Mouse (Mus musculus) limb, embryonic 15.5 days (tissue): ENCODE measurements at regions not wholly inside any gene's neighbourhood (a gene's known extent, or its start where the extent isn't known, plus 50 kb on each side); places are given as distances from the start of the nearest gene placed in this dataset.

ENCODE experiments used
- ATAC-seq: fragments of 200-750 bp; cut with Nextera tagmentation; 2 replicates; pipeline ENCODE4 v1.8.0; 2017; ENCODE audit warnings: low read depth, moderate TSS enrichment; ENCODE audit not compliant: insufficient number of reproducible peaks, low FRiP score, low TSS enrichment
- H3K27ac ChIP-seq: fragments of 300-500 bp; sonication (generic); 2 replicates; pipeline ENCODE4 v1.5.1; 2015; ENCODE audit warnings: moderate library complexity, mild to moderate bottlenecking, inconsistent platforms
- H3K27me3 ChIP-seq: fragments of 300-500 bp; sonication (generic); 2 replicates; pipeline ENCODE4 v1.6.1; 2015; ENCODE audit warnings: inconsistent platforms
- H3K36me3 ChIP-seq: fragments of 300-500 bp; sonication (generic); 2 replicates; pipeline ENCODE4 v1.6.1; 2015; ENCODE audit warnings: inconsistent platforms
- H3K4me1 ChIP-seq: fragments of 300-500 bp; sonication (generic); 2 replicates; pipeline ENCODE4 v1.6.1; 2015; ENCODE audit warnings: inconsistent platforms
- H3K4me2 ChIP-seq: fragments of 300-500 bp; sonication (generic); 2 replicates; pipeline ENCODE4 v1.6.1; 2015; ENCODE audit warnings: mild to moderate bottlenecking, inconsistent platforms
- H3K4me3 ChIP-seq: fragments of 300-500 bp; sonication (generic); 2 replicates; pipeline ENCODE4 v1.5.1; 2015; ENCODE audit warnings: mild to moderate bottlenecking, inconsistent platforms
- H3K9ac ChIP-seq: fragments of 300-500 bp; sonication (generic); 2 replicates; pipeline ENCODE4 v1.6.1; 2015; ENCODE audit warnings: inconsistent platforms
- H3K9me3 ChIP-seq: fragments of 300-500 bp; sonication (generic); 2 replicates; pipeline ENCODE4 v1.6.1; 2016; ENCODE audit warnings: inconsistent platforms
- WGBS: fragments of 180-500 bp; shearing (Covaris S2); methylation state at CpG from one replicate; pipeline ENCODE4 v1.1.7; 2015; 5-methylcytosine and 5-hydroxymethylcytosine counted together

DNA sequence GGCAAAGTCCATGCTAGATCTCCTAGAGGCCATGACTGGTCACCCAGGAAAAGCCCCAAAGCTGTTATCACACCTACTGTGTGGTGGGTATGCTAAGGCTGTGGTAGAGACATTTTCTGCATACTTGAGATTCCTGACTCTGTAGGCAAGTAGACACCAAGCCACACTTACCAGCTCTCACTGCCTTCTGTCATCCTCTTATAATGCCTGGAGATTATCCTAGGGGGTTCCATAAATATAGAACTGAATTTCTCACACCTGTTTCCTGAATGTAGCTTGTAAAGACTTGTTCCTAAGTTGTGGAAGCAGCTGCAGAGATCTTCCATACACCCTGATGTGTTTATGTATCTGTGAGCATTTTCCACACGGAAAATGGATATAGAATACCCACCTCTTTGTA is 139.1 kb downstream of the Fam169b start:
- no peak for ATAC-seq
- H3K27me3 ChIP-seq, result peaks cover 7% of the 10 kb centered on the region; the same call in 1 of the 2 replicates
- no peaks in the 10 kb centered on the region for H3K9me3 ChIP-seq
- H3K36me3 ChIP-seq, result no peaks in the 10 kb centered on the region
- no peak overlapping the region for H3K4me2 ChIP-seq
- no peak overlapping the region for H3K4me3 ChIP-seq
- H3K27ac ChIP-seq, result no peak overlapping the region
- peaks cover 20% of the 10 kb centered on the region for H3K4me1 ChIP-seq
- no peak overlapping the region for H3K9ac ChIP-seq
- WGBS, result 33% methylated on average over 1 of the region's 1 CpGs
